Mouse (Mus musculus): ENCODE measurements around the gene Prkg1. TPM values are rescaled to one million over a fixed set of nuclear protein-coding genes. Genes with fewer than 3 reads are reported as not detected.

The Prkg1 gene
- total RNA-seq (2021) = 10 to 100 TPM; 12.2 to 14.8 TPM

DNA sequence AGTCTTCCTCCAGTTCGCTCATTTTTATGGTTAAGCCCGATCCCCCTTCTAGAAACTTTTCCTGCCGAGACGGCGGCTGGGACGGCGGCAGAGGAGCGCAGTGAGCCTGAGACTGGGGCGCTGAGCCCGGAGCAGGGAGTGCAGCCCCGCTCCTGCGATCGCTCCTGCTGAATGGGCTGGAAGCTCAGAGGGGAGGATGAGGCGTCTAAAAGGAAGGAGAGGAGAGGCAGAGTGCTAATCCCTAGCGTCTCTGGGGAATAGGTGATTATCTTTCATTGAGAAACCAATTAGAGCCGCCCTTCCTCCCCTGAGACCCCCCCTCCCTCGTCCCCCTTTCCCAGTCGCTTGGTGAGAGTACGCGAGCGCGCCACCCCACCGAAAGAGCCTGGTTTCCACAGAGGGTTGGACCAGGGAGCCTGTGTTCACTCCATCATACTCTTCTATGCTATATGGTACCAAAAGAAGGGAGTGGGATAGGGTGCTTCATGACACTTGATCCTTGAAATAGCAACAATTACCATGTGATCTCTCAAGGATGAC, at the start of gene Prkg1:
Gene Prkg1 (minus strand): TSS at position 233 of the 540 bp plus-strand sequence.
- intact Hi-C loops (cut with DNase I) = loop anchor here (10.0 kb wide), 3 partner anchors 200 to 1520 kb away; partner anchors contain the start of gene Cstf2t
- no peak for DNase-seq (ENCODE audit: low spot score)

DNA sequence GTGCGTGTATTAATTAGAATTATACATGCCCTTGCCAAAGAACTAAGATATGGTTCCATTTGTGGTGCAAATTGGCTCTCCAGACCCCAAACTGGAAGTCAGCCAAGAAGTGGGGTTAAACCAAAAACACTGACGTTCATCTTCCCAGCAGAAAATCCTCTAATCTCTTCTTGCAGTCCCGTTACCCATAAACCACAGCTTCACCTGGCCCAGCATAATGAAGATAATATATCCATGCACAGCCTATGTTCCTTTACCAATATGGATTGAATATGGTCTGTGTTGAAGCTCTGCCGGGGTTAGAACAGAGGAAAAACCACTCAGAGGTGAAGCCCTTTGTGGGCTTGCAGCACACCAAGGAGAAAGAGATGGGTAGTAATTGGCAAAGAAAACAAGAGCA, 48.3 kb upstream of the Prkg1 start:
- DNase-seq (ENCODE audit: low spot score) = no peak
- intact Hi-C loops (cut with DNase I) = no loop called here

DNA sequence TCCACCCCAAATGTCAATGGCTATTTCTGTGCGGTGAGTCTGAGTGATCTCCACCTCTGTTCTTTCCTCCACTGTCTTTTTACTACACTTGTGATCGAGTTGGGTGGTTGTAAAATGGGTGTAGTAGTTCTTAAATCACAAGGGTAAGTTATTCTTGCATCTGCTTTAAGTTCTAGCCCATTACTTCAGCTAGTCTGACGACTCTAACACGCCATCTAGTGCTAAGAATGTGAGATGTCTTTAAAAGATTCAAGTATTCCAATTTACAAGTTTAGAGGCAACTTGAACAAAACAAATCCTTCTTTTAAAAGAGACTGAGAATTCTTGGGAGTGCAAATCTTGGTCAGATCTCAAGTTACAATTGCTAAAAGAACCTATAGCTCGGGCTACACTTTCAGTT, 46.5 kb upstream of the Prkg1 start:
- intact Hi-C loops (cut with DNase I) = no loop called here
- DNase-seq (ENCODE audit: low spot score) = no peak

DNA sequence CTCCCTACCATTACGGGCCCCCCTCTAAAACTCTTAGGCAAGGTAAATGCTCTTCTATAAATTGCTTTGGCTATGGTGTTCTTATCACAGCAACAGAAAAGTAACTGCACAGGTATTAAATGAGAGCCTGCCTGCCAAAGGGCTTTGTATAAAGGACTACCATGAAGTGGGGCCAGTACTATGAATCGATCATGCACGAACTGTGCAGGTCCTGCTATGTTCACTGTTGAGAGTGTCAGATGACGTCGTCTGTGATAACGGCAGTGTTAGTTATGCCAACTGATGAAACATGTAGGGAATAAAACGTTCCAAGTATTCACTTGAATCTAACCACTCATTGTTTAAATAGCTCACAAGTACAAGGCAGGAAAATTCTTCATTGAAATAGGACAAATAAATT, 40.6 kb upstream of the Prkg1 start:
- intact Hi-C loops (cut with DNase I) = no loop called here

DNA sequence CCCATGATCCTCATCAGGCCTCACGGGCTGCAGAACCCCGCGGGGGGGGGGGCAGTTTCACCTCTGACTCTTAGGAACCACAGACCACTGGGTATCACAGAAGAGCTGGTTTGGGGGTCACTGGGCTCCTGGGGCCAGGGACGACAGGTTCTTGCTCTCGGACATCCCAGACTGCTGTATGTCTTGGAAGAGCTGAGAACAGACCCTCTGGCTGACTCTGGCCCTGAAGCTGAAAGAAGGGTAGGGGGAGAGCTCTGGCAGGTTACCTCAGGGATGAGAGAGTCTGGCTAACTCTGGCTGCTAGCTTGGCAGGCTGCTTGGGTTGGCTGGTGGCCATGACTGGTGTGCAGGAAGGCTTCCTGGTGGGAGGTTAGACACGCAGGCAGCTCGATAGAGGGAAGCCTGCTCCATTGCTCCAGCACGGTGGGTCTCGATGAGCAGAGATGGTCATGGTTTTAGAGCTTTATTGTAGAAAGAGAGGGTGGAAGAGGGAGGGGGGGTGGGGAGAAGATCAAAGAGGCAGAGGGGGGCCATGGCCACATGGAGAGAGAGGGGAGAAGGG, 30.7 kb upstream of the Prkg1 start:
- intact Hi-C loops (cut with DNase I) = no loop called here
- no peak for DNase-seq (ENCODE audit: low spot score)

More for the DNA sequence above, 40.6 kb upstream of the Prkg1 start:
- no peak for DNase-seq (ENCODE audit: low spot score)

DNA sequence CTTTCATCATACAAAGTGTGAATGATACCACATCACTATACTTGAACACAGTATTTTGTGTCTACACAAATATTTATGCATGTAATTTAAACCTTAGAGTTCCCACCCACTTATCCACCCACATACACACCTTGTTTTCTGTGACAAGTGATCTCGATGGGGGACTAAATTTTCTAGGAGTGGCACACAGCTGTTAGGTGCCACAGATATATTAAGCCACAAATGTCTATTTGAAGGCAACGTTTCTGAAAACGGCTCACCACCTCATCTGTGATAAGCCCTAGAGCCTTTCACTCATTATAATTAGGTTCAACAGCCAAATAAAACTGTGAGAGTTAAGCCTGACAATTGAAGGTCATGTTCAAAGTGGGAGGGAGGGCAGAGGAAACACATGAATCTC, 26.9 kb upstream of the Prkg1 start:
- intact Hi-C loops (cut with DNase I) = no loop called here
- DNase-seq (ENCODE audit: low spot score) = no peak

DNA sequence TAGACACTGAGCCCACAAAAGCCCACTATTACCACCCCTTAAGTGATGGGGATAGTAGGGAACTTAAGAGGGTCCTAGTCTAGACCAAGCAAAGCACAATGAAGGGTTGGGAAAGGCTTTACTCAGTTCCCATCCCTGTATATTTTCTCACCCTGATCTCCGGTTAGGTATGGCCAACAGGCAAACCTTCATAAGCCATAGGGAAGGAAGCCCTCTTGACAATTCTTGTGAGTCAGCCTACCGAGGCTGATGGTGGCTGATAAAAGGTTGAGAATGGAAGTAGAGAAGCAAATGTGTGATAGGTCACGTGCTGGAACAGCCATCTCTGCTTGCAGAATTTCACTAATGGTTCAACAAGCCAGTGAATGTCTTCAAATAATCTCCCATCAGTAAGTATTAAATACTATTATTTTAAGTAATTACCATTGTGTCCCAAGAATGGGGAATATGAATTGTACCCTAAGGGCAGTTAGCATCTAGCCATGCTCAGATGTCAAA, 16.7 kb upstream of the Prkg1 start:
- no peak for DNase-seq (ENCODE audit: low spot score)
- intact Hi-C loops (cut with DNase I) = no loop called here

DNA sequence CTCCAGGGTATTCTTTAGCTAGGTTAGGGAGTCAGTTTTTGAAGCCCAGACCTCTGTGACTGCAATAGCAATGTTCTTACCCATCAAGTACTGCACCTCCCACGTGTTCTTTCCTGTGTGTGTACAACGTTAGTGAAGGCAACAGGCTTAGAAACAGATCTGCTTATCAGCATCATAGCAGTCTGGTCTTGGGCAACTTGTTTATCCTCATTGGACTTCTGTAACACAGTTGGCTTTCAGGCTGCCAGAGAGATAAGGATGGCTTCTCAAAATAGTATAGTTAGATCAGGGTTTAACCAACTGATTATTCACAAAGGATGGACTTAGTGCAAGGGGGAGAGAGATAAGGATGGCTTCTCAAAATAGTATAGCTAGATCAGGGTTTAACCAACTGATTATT, 16.2 kb upstream of the Prkg1 start:
- no peak for DNase-seq (ENCODE audit: low spot score)
- intact Hi-C loops (cut with DNase I) = no loop called here

DNA sequence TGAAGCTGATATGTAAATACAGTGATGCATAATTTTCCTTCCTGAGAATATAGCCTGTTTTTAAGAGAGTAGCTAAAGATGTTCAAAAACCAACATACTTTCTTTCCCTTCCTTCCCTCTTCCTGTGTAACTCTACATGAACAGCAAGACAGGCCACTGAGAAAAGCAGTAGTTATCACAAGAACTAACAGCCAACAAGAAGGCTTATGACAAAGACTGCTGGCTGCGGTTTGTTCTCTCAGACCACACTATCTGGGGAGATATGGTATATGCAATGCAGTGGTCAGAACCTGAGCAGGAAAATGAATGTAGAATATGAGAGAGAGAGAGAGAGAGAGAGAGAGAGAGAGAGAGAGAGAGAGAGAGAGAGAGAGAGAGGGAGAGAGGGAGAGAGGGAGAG, 15.4 kb upstream of the Prkg1 start:
- intact Hi-C loops (cut with DNase I) = no loop called here

DNA sequence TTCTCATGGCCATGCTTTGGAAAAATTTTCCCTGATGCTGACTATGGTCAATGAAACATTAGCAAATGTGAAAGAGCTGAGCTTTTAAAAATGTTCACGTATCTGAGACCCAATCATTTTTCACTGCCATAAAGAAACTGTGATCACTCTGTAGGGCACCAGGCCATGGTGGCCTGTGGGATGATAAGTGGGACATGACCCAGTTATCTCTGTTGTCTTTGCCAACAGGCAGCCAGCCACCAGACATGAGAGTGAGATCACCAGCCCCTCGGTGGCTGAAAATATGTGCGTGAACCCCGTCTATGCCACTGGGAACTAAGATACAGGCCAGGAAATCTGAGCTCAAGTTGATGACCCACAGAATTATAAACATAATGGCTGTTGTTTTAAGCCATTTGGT, 14.2 kb upstream of the Prkg1 start:
- DNase-seq (ENCODE audit: low spot score) = no peak
- intact Hi-C loops (cut with DNase I) = no loop called here

More for the DNA sequence above, 15.4 kb upstream of the Prkg1 start:
- no peak for DNase-seq (ENCODE audit: low spot score)

DNA sequence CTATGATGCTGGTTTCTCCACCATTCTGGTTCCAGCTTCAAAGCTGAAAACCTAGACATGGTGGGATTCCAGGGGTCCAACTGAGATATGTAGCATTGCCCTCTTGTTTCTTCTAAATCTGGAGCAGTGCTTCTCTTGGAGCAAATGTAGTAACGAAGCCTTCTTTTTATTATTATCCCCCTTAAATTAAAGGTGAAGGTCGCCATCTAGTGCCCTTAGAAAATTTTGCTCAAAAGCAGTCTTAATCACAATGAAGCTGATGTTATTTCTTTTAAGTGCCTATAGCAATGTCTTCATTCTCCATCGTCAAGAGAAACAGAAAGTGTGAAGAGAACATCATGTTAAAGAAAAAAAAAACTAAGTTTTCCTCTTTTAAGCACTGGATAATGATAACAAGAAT, 2.2 kb upstream of the Prkg1 start:
- intact Hi-C loops (cut with DNase I) = loop anchor here (10.0 kb wide), 3 partner anchors 198 to 1522 kb away; partner anchors contain the start of gene Cstf2t
- no peak for DNase-seq (ENCODE audit: low spot score)

DNA sequence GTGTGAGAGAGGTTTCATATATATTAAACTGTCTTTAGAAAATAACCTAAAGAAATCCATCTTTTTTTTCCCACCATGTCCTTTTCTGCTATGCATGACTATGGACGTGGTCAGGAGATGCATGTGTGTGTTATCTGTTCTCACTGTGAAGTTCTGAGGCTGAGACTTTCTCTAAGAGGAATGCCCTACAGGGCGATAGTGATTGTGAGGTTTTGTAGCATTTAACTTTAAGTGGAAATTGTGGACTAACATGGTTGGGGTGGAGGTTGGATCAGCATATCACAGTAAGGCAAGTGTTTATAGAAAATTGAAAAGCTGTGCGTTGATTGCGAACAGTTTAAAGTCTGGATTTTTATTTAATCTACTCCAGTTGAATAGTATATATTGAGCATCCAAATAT, 618 bp upstream of the Prkg1 start:
- intact Hi-C loops (cut with DNase I) = loop anchor here (10.0 kb wide), 3 partner anchors 199 to 1521 kb away; partner anchors contain the start of gene Cstf2t
- DNase-seq (ENCODE audit: low spot score) = no peak

DNA sequence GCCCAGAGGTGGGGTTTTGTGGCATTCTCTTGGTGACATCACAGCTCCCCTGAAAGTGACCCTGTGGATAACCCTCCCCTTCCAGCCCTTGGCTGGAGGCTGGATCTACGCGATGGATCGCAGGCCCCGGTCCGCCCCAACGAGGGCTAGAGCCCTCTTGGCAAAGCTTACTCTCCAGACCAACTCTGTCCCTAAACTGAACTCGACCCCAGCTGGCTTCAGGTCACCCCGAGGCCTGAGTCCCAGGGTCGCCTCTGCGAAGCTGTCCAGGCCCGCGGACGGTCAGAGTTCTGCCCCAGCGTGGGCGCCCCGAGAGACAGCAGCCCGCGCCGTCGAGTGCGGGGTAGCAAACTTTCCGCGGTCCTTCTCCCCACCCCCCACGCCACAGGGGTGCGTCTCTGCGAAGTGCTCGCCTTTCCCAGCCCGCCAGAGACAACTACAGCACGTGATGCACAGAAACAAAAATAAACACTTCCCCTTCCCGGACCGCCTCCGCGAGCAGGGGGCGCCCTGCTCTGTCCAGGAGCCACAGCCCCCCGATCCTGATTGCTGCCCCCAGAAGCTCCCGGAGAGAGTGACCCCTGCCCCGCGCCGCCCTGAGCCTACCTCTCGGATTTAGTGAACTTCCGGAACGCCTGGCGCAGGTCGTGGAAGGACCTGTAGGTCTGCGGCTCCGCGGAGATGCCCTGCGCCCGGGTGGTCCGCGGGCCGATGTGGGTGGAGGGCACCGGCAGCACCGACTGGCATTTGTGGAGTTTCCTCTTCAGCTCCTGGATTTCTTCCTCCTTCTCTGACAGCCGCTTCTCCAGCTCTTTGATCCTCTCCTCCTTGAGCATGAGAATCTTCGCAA, 657 bp downstream of the Prkg1 start:
- intact Hi-C loops (cut with DNase I) = loop anchor here (10.0 kb wide), 3 partner anchors 201 to 1519 kb away; partner anchors contain the start of gene Cstf2t
- DNase-seq (ENCODE audit: low spot score) = peak; percentile 41

DNA sequence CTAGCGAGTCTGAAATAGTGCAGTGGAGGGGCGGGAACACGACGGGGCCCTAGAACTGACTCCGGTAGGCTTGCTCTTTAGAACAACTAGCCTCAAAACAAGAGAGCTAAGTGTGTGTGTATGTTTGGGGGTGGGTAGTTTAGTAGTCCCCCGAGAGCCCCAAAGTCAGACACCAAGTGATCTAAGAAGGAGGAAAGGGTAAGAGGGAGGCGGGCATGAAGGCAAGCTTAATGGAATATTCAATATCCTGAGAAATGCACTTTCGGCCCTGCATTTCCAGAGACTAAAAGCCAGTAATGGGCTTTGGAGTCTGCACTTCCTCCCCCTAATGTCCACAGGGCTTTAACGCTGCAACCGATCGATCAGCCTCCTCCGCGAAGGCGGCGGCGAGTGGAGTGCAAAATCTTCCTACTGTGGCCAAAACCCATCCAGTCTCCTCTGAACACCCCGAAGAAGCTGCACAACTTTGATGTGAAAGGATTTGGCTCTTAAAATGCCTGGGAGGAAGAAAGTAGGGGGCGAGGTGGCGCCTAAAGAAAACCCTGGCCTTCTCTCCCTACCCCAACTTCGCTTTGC, 1.5 kb downstream of the Prkg1 start:
- intact Hi-C loops (cut with DNase I) = loop anchor here (10.0 kb wide), 3 partner anchors 201 to 1519 kb away; partner anchors contain the start of gene Cstf2t
- no peak for DNase-seq (ENCODE audit: low spot score)

DNA sequence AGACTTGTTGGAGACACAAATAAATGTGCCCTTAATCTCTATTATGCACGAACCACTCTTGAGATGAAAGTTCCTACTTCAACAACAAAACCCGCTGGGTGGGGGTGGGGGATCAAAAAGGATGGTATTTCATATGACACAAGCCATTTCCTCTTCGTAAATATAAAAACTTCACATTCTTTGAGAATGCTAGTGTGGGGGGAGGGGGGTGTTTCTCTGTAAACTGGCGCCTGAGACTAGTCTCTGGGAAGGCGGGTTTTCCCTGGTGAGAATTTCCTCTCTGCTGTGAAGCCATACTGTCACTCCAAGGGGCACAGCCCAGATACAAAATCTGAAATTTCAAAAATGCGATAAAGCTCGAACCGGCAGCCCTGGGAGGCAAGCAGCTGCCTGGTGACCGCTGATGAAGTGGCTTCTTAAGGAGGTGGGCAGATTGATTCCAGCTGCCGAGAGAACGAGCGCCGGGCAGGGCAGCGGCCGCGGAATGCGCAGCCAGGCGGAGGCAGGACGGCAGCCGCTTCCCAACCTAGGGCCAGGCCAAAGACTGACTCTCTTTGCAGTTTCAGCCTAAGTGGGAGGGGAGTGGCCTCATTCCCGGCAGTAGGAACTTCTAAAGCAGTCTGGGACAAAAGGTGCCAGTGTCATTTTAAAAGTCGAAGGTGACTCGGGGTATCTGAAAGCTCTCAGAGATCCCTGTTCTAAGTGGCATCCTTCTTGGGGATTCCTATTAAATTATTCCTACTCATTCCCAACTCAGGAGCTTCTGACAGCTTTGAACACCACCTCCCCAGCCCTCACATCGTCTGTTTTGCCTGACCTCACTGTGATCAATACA, 2.2 kb downstream of the Prkg1 start:
- intact Hi-C loops (cut with DNase I) = loop anchor here (10.0 kb wide), 3 partner anchors 202 to 1518 kb away; partner anchors contain the start of gene Cstf2t
- peak; percentile 49 for DNase-seq (ENCODE audit: low spot score)

DNA sequence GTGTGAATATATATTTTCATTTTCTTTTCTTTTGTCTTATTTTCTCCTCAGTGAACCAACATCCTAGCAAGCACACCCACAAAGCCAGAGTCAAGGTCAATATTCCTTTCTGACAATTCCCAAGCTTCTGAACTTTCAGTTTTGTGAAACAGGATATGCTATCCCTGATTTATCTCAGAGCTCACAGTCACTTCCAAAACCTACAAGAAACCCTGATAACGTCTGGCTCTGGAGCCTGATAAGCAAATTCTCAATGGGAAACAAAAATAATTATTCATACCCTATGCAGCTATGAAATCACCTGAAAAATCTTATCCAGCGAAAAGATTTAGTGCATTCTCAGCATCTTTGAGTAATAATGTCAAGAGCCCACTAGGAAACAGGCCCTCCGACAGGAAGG, 5.0 kb downstream of the Prkg1 start:
- intact Hi-C loops (cut with DNase I) = loop anchor here (5.0 to 10.0 kb wide), 5 partner anchors 205 to 1515 kb away; partner anchors contain the start of gene Cstf2t
- no peak for DNase-seq (ENCODE audit: low spot score)

DNA sequence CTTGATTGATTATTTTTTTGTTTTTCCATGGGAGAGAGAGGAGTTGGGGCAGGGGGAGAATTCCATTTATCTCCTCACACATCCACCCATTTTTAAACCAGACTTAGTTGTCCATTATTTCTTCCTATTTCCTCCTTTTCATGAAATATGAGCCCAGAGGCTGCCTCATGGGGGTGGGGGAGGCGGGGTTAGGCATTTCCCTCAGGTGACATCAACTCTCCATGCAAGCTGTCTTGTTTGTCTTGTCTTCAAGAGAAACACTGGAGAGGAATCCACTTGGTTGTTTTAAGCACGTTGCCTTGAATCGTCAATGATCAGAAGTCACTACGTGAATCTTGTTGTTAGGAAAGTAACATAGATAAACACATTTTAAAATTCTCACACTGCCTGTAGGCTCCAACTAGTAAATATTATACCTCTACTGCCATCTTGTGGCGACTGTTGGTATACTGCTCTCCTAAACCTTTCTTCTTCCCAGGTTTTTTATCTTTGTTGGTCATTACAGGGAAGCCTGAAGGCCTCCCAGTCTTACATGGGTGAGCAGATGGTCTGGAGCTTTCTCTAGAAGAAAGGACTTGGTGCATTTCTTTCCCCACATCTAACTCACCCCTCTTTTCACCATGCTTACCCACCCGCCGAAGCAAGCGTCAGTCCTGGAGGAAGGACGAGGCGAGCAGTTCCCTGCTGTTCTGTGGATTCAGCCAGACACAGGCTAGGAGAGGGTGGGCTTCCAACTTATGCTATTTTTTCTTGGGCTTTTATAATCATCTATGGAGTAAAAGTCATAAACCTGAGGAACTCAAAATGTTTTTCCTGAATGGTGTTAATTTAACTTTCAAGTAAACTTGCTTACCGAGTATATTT, 8.7 kb downstream of the Prkg1 start:
- no peak for DNase-seq (ENCODE audit: low spot score)

DNA sequence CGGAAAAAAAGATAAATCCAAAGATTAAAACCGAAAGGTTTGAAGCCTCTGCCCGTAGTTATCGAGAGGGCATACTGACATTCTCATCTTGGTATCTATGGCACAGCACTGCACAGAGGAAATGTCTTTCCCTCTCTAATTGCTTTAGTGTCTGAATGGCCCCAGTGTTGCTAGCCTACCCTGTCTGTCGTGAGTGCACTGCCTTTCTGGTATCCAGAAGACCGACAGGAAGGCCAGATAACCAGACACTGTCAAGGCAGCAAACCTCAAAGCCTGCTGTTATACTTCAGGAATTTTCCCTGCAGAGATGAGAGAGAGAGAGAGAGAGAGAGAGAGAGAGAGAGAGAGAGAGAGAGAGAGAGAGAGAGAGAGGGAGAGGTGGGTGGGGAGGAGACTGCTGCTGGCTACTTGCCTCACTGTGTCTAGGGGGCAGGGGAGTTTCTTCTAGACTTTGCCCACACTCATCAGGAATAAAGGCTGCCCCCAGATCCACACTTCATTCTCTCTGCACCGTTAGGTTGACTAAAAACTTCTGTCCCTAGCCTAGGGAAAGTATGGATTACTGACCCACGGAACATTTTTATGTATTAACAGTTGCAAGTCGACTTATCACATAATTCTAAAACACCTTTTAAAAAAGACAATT, 10.1 kb downstream of the Prkg1 start:
- no peak for DNase-seq (ENCODE audit: low spot score)
- intact Hi-C loops (cut with DNase I) = loop anchor here (5.0 to 10.0 kb wide), 2 partner anchors 912 to 1090 kb away; no protein-coding TSS in a partner anchor

More for the DNA sequence above, 8.7 kb downstream of the Prkg1 start:
- intact Hi-C loops (cut with DNase I) = loop anchor here (5.0 to 10.0 kb wide), 2 partner anchors 914 to 1091 kb away; no protein-coding TSS in a partner anchor

All from heart, postnatal 25 days (tissue).